Mouse (Mus musculus) thymus, postnatal 14 days (tissue): ENCODE data around the gene Fgfr1op2.

Source experiments
- DNase-seq: peaks from one replicate; pipeline ENCODE4 v3.0.0; 2021

Gene Fgfr1op2

GRCm38 (mm10) chr6:146642276-146643183, 65.5 kb downstream of the Fgfr1op2 start, which contains the start of the genes Med21 and Tm7sf3:
Med21 (plus strand) TSS chr6:146642547.
Tm7sf3 (minus strand) TSS chr6:146642824.
- DNase-seq = peak; percentile 100

- DNase-seq = peak; percentile 16
These were observed 66.2 kb downstream of the Fgfr1op2 start for GRCm38 (mm10) chr6:146643184-146643570.
